Mouse (Mus musculus): ENCODE measurements around the gene Olfr114. TPM values are rescaled to one million over a fixed set of nuclear protein-coding genes. Genes with fewer than 3 reads are reported as not detected.

The Olfr114 gene
- not detected in 4 replicates for total RNA-seq (2023; ENCODE audit: inconsistent age)

DNA sequence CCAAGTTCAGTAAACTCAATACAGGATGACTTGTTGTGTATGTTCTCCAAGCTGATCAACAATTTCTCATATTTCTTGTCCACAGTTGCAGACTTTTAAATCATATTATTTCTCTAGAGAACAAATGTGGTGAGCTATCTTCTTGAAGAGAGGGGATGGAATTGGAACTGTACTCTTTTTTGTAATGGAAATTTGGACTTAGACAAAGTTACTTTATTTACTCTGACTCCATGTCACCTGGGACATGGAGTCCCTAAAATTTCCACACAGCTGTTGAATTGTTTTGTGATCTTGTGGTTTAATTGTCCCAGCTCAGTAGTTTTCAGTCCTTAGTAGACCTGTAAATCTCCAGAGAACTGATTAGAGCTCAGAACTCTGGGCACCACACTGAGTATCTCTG lies at the start of gene Olfr114:
Gene Olfr114 (minus strand): TSS at position 101 of the 400 bp plus-strand sequence.

GRCm38 (mm10) chr17:37627009-37627408 lies 34.5 kb upstream of the Olfr114 start, which contains the start of the genes Olfr115 and Olfr116:
Olfr115 (minus strand) TSS chr17:37627109.
Olfr116 (minus strand) TSS chr17:37627199.

GRCm38 (mm10) chr17:37577563-37577962 lies 15.0 kb downstream of the Olfr114 start, which contains the start of gene Olfr113:
Olfr113 (minus strand) TSS chr17:37577663.

GRCm38 (mm10) chr17:37569351-37569750 lies 23.2 kb downstream of the Olfr114 start, which contains the start of gene Olfr112:
Olfr112 (minus strand) TSS chr17:37569451.

Other genes with a start within 250 kb of the Olfr114 start
- gene Olfr104-ps, start 233.2 kb downstream of the Olfr114 start, total RNA-seq (2023; ENCODE audit: inconsistent age): not detected in 4 replicates
- gene Olfr105-ps, start 213.7 kb downstream of the Olfr114 start, total RNA-seq (2023; ENCODE audit: inconsistent age): not detected in 4 replicates
- gene Olfr106-ps, start 202.3 kb downstream of the Olfr114 start, total RNA-seq (2023; ENCODE audit: inconsistent age): not detected in 4 replicates
- not detected in 4 replicates for gene Olfr107, start 193.5 kb downstream of the Olfr114 start, total RNA-seq (2023; ENCODE audit: inconsistent age)
- gene Olfr108, start 147.3 kb downstream of the Olfr114 start, total RNA-seq (2023; ENCODE audit: inconsistent age): not detected in 4 replicates
- not detected in 4 replicates for gene Olfr109, start 133.8 kb downstream of the Olfr114 start, total RNA-seq (2023; ENCODE audit: inconsistent age)
- gene H2-M2, start 109.2 kb downstream of the Olfr114 start, total RNA-seq (2023; ENCODE audit: inconsistent age): not detected in 4 replicates
- not detected in 4 replicates for gene Olfr110, start 100.3 kb downstream of the Olfr114 start, total RNA-seq (2023; ENCODE audit: inconsistent age)
- not detected in 4 replicates for gene Olfr111, start 84.7 kb downstream of the Olfr114 start, total RNA-seq (2023; ENCODE audit: inconsistent age)
- gene Olfr112, start 23.3 kb downstream of the Olfr114 start, total RNA-seq (2023; ENCODE audit: inconsistent age): not detected in 4 replicates
- not detected in 4 replicates for gene Olfr113, start 15.1 kb downstream of the Olfr114 start, total RNA-seq (2023; ENCODE audit: inconsistent age)
- gene Olfr115, start 34.4 kb upstream of the Olfr114 start, total RNA-seq (2023; ENCODE audit: inconsistent age): not detected in 4 replicates
- gene Olfr116, start 34.5 kb upstream of the Olfr114 start, total RNA-seq (2023; ENCODE audit: inconsistent age): not detected in 4 replicates
- gene Olfr117, start 71.0 kb upstream of the Olfr114 start, total RNA-seq (2023; ENCODE audit: inconsistent age): not detected in 4 replicates
- not detected in 4 replicates for gene Olfr118, start 74.2 kb upstream of the Olfr114 start, total RNA-seq (2023; ENCODE audit: inconsistent age)
- gene Olfr119, start 103.8 kb upstream of the Olfr114 start, total RNA-seq (2023; ENCODE audit: inconsistent age): not detected in 4 replicates
- not detected in 4 replicates for gene Olfr120, start 129.1 kb upstream of the Olfr114 start, total RNA-seq (2023; ENCODE audit: inconsistent age)
- not detected in 4 replicates for gene Olfr121, start 156.1 kb upstream of the Olfr114 start, total RNA-seq (2023; ENCODE audit: inconsistent age)
- not detected in 4 replicates for gene Olfr122, start 175.9 kb upstream of the Olfr114 start, total RNA-seq (2023; ENCODE audit: inconsistent age)
- gene Olfr123, start 200.8 kb upstream of the Olfr114 start, total RNA-seq (2023; ENCODE audit: inconsistent age): not detected in 4 replicates
- gene Olfr124, start 207.1 kb upstream of the Olfr114 start, total RNA-seq (2023; ENCODE audit: inconsistent age): not detected in 4 replicates
- not detected in 4 replicates for gene Olfr125, start 240.2 kb upstream of the Olfr114 start, total RNA-seq (2023; ENCODE audit: inconsistent age)